Comparison of ENCODE assay signal across 8 mouse cellular contexts in the genomic region with DNA sequence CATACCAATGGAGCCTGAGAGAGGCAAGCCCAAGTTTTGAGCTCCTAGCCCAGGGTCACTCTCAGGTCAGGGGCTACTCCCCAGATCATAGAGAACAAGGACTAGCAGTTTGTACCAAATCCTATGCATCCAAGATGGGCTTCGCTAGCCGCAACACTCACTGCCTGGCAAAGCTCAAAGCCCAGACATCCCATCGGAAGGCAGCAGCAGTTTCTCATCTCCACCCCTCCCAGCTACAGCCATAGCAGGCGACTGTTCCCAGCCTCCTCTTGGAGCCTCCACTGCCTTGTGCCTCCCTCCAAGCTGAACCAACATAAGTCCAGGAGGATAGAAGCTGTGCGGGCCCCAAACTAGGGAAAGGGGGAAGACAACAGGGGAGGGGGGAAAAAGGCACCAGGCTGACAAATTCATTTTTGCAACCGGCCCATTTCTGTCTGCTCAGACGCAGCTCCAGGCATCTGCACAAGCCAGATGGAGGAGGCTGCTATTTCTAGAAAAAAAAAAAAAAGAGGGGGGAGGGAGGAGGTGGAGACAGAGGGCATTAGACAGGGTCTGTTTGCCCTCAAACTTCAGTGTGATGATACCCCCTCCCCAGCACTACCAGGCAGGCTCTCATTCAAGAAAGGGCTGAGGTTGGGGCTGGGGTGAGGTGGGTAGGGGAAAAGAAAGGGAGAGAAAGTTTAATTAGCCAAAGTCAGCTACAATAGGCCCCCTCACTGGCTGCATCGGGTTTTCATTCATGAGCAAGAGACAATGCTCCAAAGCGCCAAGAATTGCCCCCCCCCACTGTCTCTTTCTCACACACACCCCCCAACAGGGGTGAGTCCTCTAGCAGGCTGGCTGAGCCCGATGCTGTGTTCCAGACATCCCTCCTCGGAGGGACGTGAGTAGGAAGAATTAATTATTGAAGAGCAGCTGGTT. TPM values are rescaled to one million over a fixed set of nuclear protein-coding genes. Genes with fewer than 3 reads are reported as not detected.
A peak's percentile ranks its signal among the peaks of the same experiment; 100 is the strongest.
DNase-seq lines count a peak whose midpoint lies in the region; ATAC-seq and TF ChIP-seq lines count a peak whose summit lies in the region.

No protein-coding gene starts in this region.

- H3K9me3 ChIP-seq in kidney, embryonic 14.5 days (ENCODE audit: control insufficient read depth, low read length) = no peaks in the 10 kb centered on the region
- no peaks in the 10 kb centered on the region for H3K9me3 ChIP-seq in hindbrain, embryonic 14.5 days (ENCODE audit: control insufficient read depth, low read length)

- ATAC-seq in kidney, embryonic 14.5 days (ENCODE audit: low FRiP score, low TSS enrichment) = no peak
- ATAC-seq in hindbrain, embryonic 14.5 days (ENCODE audit: low FRiP score) = peak; percentile 46

- no peaks in the 10 kb centered on the region for H3K27me3 ChIP-seq in kidney, embryonic 14.5 days (ENCODE audit: control insufficient read depth, insufficient read depth, low read length)
- H3K27me3 ChIP-seq in hindbrain, embryonic 14.5 days (ENCODE audit: control insufficient read depth, insufficient read depth, low read length) = no peaks in the 10 kb centered on the region
- H3K27me3 ChIP-seq in myocyte (ENCODE audit: control insufficient read depth, insufficient read depth, insufficient read length) = no peaks in the 10 kb centered on the region

- DNase-seq in kidney, postnatal 10 days = no peak
- DNase-seq in embryo, embryonic 11 days = peak; percentile 68
- no peak for DNase-seq in hindbrain, embryonic 14.5 days (ENCODE audit: low spot score)
- DNase-seq in adrenal gland, postnatal 36 days = no peak
- no peak for DNase-seq in spleen, postnatal 14 days (ENCODE audit: low spot score in 2 of 2)
- DNase-seq in ovary, postnatal 14 days (ENCODE audit: low spot score) = no peak

- H3K9ac ChIP-seq in kidney, embryonic 14.5 days (ENCODE audit: low read depth, low read length) = peak overlapping the region; percentile 18; the same call in 1 of the 2 replicates
- H3K9ac ChIP-seq in hindbrain, embryonic 14.5 days = peak overlapping the region; percentile 91

- H3K27ac ChIP-seq in kidney, embryonic 14.5 days (ENCODE audit: low read depth, low read length) = no peak overlapping the region
- H3K27ac ChIP-seq in hindbrain, embryonic 14.5 days = peak overlapping the region; percentile 95

- H3K4me3 ChIP-seq in kidney, embryonic 14.5 days (ENCODE audit: low read length) = peak overlapping the region; percentile 92
- peak overlapping the region; percentile 98 for H3K4me3 ChIP-seq in hindbrain, embryonic 14.5 days (replicated peaks; ENCODE audit: low read length)
- no peak overlapping the region for H3K4me3 ChIP-seq in myocyte

- H3K36me3 ChIP-seq in kidney, embryonic 14.5 days (ENCODE audit: control insufficient read depth, insufficient read depth, low read length) = no peaks in the 10 kb centered on the region
- peaks cover 13% of the 10 kb centered on the region for H3K36me3 ChIP-seq in hindbrain, embryonic 14.5 days (replicated peaks; ENCODE audit: control insufficient read depth, insufficient read depth)
- H3K36me3 ChIP-seq in myocyte (ENCODE audit: control insufficient read depth, insufficient read depth) = no peaks in the 10 kb centered on the region

- no peak overlapping the region for H3ac ChIP-seq in myocyte (ENCODE audit: control insufficient read depth, insufficient read length)

- peaks cover 28% of the 10 kb centered on the region for H3K4me1 ChIP-seq in kidney, embryonic 14.5 days (ENCODE audit: control insufficient read depth, insufficient read depth, low read length)
- peaks cover 50% of the 10 kb centered on the region for H3K4me1 ChIP-seq in hindbrain, embryonic 14.5 days (replicated peaks; ENCODE audit: control insufficient read depth, insufficient read depth, low read length)

- H3K4me2 ChIP-seq in kidney, embryonic 14.5 days (replicated peaks; ENCODE audit: low read depth, low read length) = peak overlapping the region; percentile 88
- H3K4me2 ChIP-seq in hindbrain, embryonic 14.5 days (replicated peaks) = peak overlapping the region; percentile 88
- H3K4me2 ChIP-seq in myocyte (ENCODE audit: low read depth) = peak overlapping the region; percentile 89

- WGBS in kidney, embryonic 14.5 days = 27% methylated on average over 12 of the region's 12 CpGs
- 8% methylated on average over 12 of the region's 12 CpGs for WGBS in hindbrain, embryonic 14.5 days

- peaks cover 4% of the 10 kb centered on the region for H3K79me2 ChIP-seq in myocyte (ENCODE audit: control insufficient read depth, insufficient read depth)

- TF ChIP-seq POLR2A in myocyte (IDR thresholded peaks at IDR 0.05; ENCODE audit: insufficient read length, low read depth) = no peak

TF ChIP-seq in myocyte, 11 proteins besides CTCF, POLR2A, EP300 and RAD21:
- no peak for TF ChIP-seq REST (IDR thresholded peaks at IDR 0.05; ENCODE audit: insufficient read depth, insufficient read length)
- TF ChIP-seq TCF12 (IDR thresholded peaks at IDR 0.05; ENCODE audit: insufficient read depth, poor library complexity, severe bottlenecking) = no peak
- no peak for TF ChIP-seq POLR2AphosphoS2 (IDR thresholded peaks at IDR 0.05; ENCODE audit: insufficient read length, low read depth)
- TF ChIP-seq MYOG (IDR thresholded peaks at IDR 0.05; ENCODE audit: control insufficient read depth in 1 of 3, insufficient read depth in 1 of 3, insufficient read length in 2 of 3, low read depth in 2 of 3) = no peak
- TF ChIP-seq MAX (IDR thresholded peaks at IDR 0.05; ENCODE audit: low read depth) = no peak
- no peak for TF ChIP-seq TCF3 (IDR thresholded peaks at IDR 0.05; ENCODE audit: insufficient read length, low read depth)
- no peak for TF ChIP-seq CEBPB (IDR thresholded peaks at IDR 0.05; ENCODE audit: insufficient read depth, poor library complexity, severe bottlenecking)
TF ChIP-seq in myocyte: peak in this region for 0.

RNA-seq across cellular contexts. Expression of a gene that starts 2.4 kb away (rescaled TPM):
- 21.6 and 29.1 TPM in 2 replicates for polyA plus RNA-seq in kidney, embryonic 14.5 days (2014; fragmentation: Nextera tagmentation; extraction: Ambion mirVana)
- 40.7 and 50.8 TPM in 2 replicates for polyA plus RNA-seq in hindbrain, embryonic 14.5 days (2014; fragmentation: Nextera tagmentation; extraction: Ambion mirVana)
- polyA plus RNA-seq in myocyte (2012; fragmentation: generic; extraction: Trizol) = 77.3 TPM
- total RNA-seq in adrenal gland, postnatal 36 days (2021) = 10 to 100 TPM; 96.3 to 96.5 TPM

RNA-seq across cellular contexts. Expression of a gene that starts 21.2 kb away (rescaled TPM):
- polyA plus RNA-seq in kidney, embryonic 14.5 days (2014; fragmentation: Nextera tagmentation; extraction: Ambion mirVana) = 18.2 and 22.9 TPM in 2 replicates
- 1.8 and 2.9 TPM in 2 replicates for polyA plus RNA-seq in hindbrain, embryonic 14.5 days (2014; fragmentation: Nextera tagmentation; extraction: Ambion mirVana)
- 4.4 TPM for polyA plus RNA-seq in myocyte (2012; fragmentation: generic; extraction: Trizol)
- total RNA-seq in adrenal gland, postnatal 36 days (2021) = under 1 TPM; 0.66 to 0.76 TPM

RNA-seq across cellular contexts. Expression of a gene that starts 38.1 kb away (rescaled TPM):
- polyA plus RNA-seq in kidney, embryonic 14.5 days (2014; fragmentation: Nextera tagmentation; extraction: Ambion mirVana) = 42.5 and 50.6 TPM in 2 replicates
- polyA plus RNA-seq in hindbrain, embryonic 14.5 days (2014; fragmentation: Nextera tagmentation; extraction: Ambion mirVana) = 39.9 and 42.3 TPM in 2 replicates
- 58.1 TPM for polyA plus RNA-seq in myocyte (2012; fragmentation: generic; extraction: Trizol)
- total RNA-seq in adrenal gland, postnatal 36 days (2021) = 100 to 1,000 TPM; 126 to 133 TPM

RNA-seq across cellular contexts. Expression of a gene that starts 41.0 kb away (rescaled TPM):
- polyA plus RNA-seq in kidney, embryonic 14.5 days (2014; fragmentation: Nextera tagmentation; extraction: Ambion mirVana) = 0.09 TPM in 1 of 2 replicates, not detected in the other
- 0.07 and 0.18 TPM in 2 replicates for polyA plus RNA-seq in hindbrain, embryonic 14.5 days (2014; fragmentation: Nextera tagmentation; extraction: Ambion mirVana)
- 5.1 TPM for polyA plus RNA-seq in myocyte (2012; fragmentation: generic; extraction: Trizol)
- total RNA-seq in adrenal gland, postnatal 36 days (2021) = under 1 TPM; 0.10 to 0.30 TPM

RNA-seq across cellular contexts. Expression of a gene that starts 42.4 kb away (rescaled TPM):
- 93.9 and 106 TPM in 2 replicates for polyA plus RNA-seq in kidney, embryonic 14.5 days (2014; fragmentation: Nextera tagmentation; extraction: Ambion mirVana)
- polyA plus RNA-seq in hindbrain, embryonic 14.5 days (2014; fragmentation: Nextera tagmentation; extraction: Ambion mirVana) = 78.6 and 81.9 TPM in 2 replicates
- polyA plus RNA-seq in myocyte (2012; fragmentation: generic; extraction: Trizol) = 33.1 TPM
- total RNA-seq in adrenal gland, postnatal 36 days (2021) = 10 to 100 TPM; 81.9 to 90.1 TPM
